Mouse (Mus musculus): ENCODE results near the gene Eed. TPM values are rescaled to one million over a fixed set of nuclear protein-coding genes. Genes with fewer than 3 reads are reported as not detected.

Gene Eed
- 110 and 121 TPM in 2 replicates for polyA plus RNA-seq (2012; rRNA removed)

DNA sequence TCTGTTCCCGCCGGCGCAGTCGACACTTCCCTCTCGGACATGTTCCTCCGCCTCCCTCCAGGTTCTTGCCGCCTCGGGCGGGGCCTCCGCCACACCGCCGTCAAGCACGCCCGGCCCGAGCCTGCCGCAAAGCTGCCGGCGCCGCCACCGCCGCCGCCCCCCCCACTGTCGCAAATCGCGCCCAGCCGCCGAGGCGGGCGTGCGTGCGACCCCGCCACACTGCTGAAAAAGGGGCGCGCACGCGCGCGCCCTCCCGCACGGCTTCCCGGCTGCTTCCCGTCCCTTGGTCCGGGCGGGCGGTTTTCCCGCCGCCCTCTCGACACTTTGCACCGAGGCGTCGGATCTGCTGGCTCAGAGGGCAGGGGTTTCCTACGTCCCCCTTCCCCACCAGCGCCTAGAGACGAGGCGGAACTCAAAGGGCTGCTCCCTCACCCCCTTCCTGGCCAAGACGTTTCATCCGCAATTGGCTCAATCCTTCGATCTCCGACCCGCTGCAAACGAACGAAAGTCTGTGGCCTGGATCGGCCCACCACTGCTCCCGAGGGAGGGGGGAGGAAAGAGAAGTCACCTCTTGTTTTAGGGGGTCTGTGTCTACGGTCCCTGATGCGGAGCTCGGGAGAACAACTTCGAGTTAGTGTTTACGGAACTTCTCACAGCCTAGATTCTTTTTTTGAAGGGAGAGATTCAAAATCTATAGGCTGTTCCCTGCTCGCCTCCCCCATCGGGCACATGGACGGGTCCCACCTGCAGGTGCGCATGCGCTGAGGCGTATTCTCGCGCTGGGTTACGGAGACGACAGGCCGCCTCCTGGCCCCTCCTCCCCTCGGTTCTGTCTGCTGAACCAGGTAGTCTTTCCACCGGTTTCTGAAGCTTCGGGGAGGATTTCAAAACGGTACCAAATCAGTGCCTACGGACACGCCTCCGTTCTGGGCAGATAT, at the start of gene Eed:
Gene Eed (minus strand): TSS at position 499 of the 938 bp plus-strand sequence.

DNA sequence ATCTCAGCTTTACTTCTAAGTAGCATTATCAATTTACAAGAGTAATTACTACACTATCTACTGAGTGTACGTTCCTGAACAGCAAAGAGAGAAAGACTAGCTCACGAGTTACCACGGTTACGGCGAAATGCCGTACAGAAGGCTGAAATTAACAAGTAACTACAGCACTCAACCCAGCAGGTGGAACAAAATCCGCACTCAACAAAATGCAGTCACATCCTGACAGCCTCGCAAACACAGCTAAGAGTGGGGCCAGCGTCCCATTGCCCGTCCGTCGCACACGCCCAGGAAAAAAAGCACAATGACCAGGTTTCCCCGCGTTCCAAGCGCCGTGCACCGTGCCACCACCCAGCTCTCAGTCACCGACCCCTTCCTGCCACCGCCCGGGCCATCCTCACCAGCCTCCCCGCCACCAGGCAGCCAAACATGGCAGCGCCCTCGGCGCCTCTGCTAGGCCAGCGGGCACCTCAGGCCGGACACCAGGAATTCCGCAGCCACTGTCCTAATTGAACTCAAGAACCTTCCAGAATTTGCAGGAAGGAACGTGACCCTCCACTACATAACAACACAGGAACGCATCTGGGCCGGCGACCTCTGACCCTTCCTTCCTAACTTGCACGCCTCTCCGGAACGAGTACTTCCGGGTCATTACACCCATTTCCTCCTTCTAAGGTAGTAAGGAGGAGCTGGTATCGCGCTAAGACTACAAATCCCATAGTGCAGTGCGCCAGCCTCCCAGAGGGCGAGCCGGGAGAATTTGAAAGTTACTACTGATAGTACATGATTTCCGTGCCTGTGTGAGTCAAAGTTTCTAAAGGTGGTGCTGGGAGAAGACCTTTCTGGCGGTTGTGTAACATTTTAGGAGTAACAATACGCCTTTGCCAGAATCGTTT, 40.0 kb downstream of the Eed start, which contains the start of gene Hikeshi:
Gene Hikeshi (minus strand): TSS at position 634 of the 893 bp plus-strand sequence.

Other genes starting within 250 kb of the Eed start
- gene Ccdc81, start 77.4 kb downstream of the Eed start, polyA plus RNA-seq (2012; rRNA removed): 0.32 and 0.52 TPM in 2 replicates
- gene Hikeshi, start 39.8 kb downstream of the Eed start, polyA plus RNA-seq (2012; rRNA removed): 71.6 and 87.3 TPM in 2 replicates
- 80.6 and 146 TPM in 2 replicates for gene Picalm, start 149.2 kb upstream of the Eed start, polyA plus RNA-seq (2012; rRNA removed)